Mouse (Mus musculus) midbrain, embryonic 11.5 days (tissue): ENCODE results near the gene Cttnbp2nl. TPM values are rescaled to one million over a fixed set of nuclear protein-coding genes. Genes with fewer than 3 reads are reported as not detected.
A peak's percentile ranks its signal among the peaks of the same experiment; 100 is the strongest.

Source experiments
- ATAC-seq: fragments of 200-750 bp; cut with Nextera tagmentation; 2 replicates; pipeline ENCODE4 v1.8.0; 2017; ENCODE audit warnings: moderate TSS enrichment, moderate library complexity; ENCODE audit not compliant: low FRiP score
- DNase-seq: peaks from one replicate; pipeline ENCODE4 v3.0.0; 2015; ENCODE audit warnings: low spot score; ENCODE audit errors: missing footprints
- H3K27ac ChIP-seq: fragments of 300-500 bp; sonication (generic); 2 replicates; pipeline ENCODE4 v1.5.1; 2014; ENCODE audit warnings: low read depth, low read length
- H3K27me3 ChIP-seq: fragments of 300-500 bp; sonication (generic); 2 replicates; pipeline ENCODE4 v1.6.1; 2014; ENCODE audit warnings: mild to moderate bottlenecking, low read length, moderate library complexity, mixed read lengths; ENCODE audit not compliant: control insufficient read depth, insufficient read depth
- H3K36me3 ChIP-seq: fragments of 300-500 bp; sonication (generic); 2 replicates; pipeline ENCODE4 v1.6.1; 2014; ENCODE audit warnings: mild to moderate bottlenecking, low read length, moderate library complexity, mixed read lengths; ENCODE audit not compliant: control insufficient read depth, insufficient read depth
- H3K4me1 ChIP-seq: fragments of 300-500 bp; sonication (generic); 2 replicates; pipeline ENCODE4 v1.6.1; 2014; ENCODE audit warnings: low read length; ENCODE audit not compliant: control insufficient read depth, insufficient read depth
- H3K4me2 ChIP-seq: fragments of 300-500 bp; sonication (generic); 2 replicates; pipeline ENCODE4 v1.6.1; 2014; ENCODE audit warnings: mild to moderate bottlenecking, moderate library complexity
- H3K4me3 ChIP-seq: fragments of 300-500 bp; sonication (generic); 2 replicates; pipeline ENCODE4 v1.5.1; 2014; ENCODE audit warnings: low read depth, low read length
- H3K9ac ChIP-seq: fragments of 300-500 bp; sonication (generic); 2 replicates; pipeline ENCODE4 v1.6.1; 2014; ENCODE audit warnings: low read length
- H3K9me3 ChIP-seq: fragments of 300-500 bp; sonication (generic); 2 replicates; pipeline ENCODE4 v1.6.1; 2016; ENCODE audit warnings: low read length; ENCODE audit not compliant: control insufficient read depth
- WGBS: fragments of 180-500 bp; shearing (Covaris S2); extraction: QIAGEN DNeasy Blood & Tissue Kit; methylation state at CpG from one replicate; pipeline ENCODE4 v1.1.7; 2014; 5-methylcytosine and 5-hydroxymethylcytosine counted together
- polyA plus RNA-seq: library from polyadenylated mRNA; unstranded; fragments of >200 nt; fragmentation: Nextera tagmentation; extraction: Ambion mirVana; gene quantifications from 2 replicates; pipeline ENCODE4 v1.2.1, GENCODE M21; 2014

Gene Cttnbp2nl
- polyA plus RNA-seq, 1 experiment from 2014 or later = 51.4 TPM

DNA sequence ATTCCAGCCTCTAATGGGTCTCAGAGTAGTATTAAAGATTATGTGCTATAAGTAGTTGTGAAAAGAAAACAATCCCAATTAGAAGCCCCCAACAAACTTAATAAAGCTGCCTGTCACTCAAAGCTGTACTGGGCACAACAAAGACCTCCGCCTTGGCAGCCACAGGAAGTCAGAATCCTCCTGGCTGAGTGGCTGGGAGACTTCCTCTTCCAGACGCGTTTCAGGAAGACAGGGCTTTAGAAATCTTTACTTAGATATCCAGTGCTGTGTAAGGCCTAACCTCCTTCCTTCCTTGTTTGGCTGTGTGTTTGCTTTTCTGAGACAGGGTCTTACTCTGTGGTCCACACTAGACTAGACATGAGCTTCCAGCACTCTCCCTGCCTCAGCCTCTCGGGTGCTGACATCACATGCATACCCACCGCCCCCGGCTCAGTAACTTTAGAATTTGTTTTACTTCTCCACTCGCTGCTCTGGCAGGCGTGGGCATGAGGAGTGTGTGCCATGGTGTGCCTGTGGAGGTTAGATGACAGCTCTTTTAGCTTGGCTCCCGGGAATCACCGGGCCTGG lies 16.6 kb downstream of the Cttnbp2nl start:
- Histone ChIP-seq H3K4me1 (no peaks in the 10 kb centered on the region), H3K4me2 (no peak overlapping the region), H3K9me3 (no peaks in the 10 kb centered on the region), H3K9ac (no peak overlapping the region), H3K27me3 (no peaks in the 10 kb centered on the region), H3K4me3 (no peak overlapping the region), H3K27ac (no peak overlapping the region), H3K36me3 (peaks cover 21% of the 10 kb centered on the region)
- no peak for ATAC-seq
- WGBS = 87% methylated on average over 10 of the region's 10 CpGs
- DNase-seq = no peak

- Histone ChIP-seq H3K4me2 (no peak overlapping the region), H3K9me3 (no peaks in the 10 kb centered on the region), H3K27me3 (no peaks in the 10 kb centered on the region), H3K4me1 (no peaks in the 10 kb centered on the region), H3K4me3 (no peak overlapping the region), H3K36me3 (peaks cover 6% of the 10 kb centered on the region; the same call in 1 of the 2 replicates), H3K9ac (no peak overlapping the region), H3K27ac (no peak overlapping the region)
- DNase-seq = no peak
- ATAC-seq = no peak
- 89% methylated on average over 10 of the region's 10 CpGs for WGBS
Measured at GRCm38 (mm10) chr3:105023371-105024005, 29.5 kb downstream of the Cttnbp2nl start.

DNA sequence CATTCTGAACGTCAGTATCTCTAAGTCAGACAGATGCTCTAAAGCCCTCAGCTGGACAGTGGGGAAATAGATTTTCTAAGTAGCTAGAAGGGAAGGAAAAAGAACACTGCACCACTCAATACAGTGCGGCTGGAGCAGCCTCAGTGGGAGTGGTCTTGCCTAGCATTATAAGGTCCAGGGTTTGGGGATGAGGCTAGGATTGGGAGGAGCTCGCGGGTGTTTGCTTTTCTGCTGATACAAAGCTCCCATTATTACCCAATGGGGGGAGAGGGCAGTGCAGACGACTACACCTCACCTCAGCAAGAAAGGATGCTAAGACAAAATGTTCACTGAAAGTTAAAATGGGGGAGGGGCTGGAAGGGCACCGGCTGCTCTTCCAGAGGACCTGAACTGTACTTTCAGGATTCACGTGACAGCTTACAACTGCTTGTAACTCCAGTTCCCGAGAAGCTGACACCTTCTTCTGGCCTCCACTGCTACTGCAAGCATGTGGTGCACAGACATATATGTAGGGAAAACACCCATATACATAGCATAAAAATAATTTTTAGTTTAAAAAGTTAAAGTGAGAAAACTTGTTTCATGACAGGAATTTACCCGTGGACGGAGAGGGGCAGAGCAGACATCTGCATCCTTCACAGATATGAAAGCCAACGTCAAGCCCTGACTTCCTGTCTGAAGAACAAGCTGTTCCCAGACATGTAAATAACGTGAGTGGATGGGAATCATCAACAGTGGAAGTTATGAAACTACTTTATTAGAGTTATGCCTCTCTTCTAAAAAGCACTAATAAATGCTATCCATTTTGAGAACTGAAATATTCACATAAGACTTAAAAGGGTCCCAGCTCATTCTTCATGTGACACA lies 32.9 kb downstream of the Cttnbp2nl start:
- WGBS = 66% methylated on average over 12 of the region's 12 CpGs
- no peaks in the 10 kb centered on the region for H3K4me1 ChIP-seq
- no peaks in the 10 kb centered on the region for H3K36me3 ChIP-seq
- H3K9ac ChIP-seq = no peak overlapping the region
- no peaks in the 10 kb centered on the region for H3K9me3 ChIP-seq
- ATAC-seq (peak; percentile 50; the same call in 1 of the 2 replicates), DNase-seq (no peak)
- H3K27ac ChIP-seq = no peak overlapping the region
- H3K27me3 ChIP-seq = no peaks in the 10 kb centered on the region
- H3K4me2 ChIP-seq = no peak overlapping the region
- no peak overlapping the region for H3K4me3 ChIP-seq

GRCm38 (mm10) chr3:105018783-105019105 lies 34.2 kb downstream of the Cttnbp2nl start:
- Histone ChIP-seq H3K4me3 (no peak overlapping the region), H3K9ac (no peak overlapping the region), H3K4me1 (no peaks in the 10 kb centered on the region), H3K27me3 (no peaks in the 10 kb centered on the region), H3K36me3 (no peaks in the 10 kb centered on the region), H3K9me3 (no peaks in the 10 kb centered on the region), H3K27ac (no peak overlapping the region), H3K4me2 (no peak overlapping the region)
- DNase-seq = no peak
- WGBS = 90% methylated on average over 6 of the region's 6 CpGs
- ATAC-seq = no peak

DNA sequence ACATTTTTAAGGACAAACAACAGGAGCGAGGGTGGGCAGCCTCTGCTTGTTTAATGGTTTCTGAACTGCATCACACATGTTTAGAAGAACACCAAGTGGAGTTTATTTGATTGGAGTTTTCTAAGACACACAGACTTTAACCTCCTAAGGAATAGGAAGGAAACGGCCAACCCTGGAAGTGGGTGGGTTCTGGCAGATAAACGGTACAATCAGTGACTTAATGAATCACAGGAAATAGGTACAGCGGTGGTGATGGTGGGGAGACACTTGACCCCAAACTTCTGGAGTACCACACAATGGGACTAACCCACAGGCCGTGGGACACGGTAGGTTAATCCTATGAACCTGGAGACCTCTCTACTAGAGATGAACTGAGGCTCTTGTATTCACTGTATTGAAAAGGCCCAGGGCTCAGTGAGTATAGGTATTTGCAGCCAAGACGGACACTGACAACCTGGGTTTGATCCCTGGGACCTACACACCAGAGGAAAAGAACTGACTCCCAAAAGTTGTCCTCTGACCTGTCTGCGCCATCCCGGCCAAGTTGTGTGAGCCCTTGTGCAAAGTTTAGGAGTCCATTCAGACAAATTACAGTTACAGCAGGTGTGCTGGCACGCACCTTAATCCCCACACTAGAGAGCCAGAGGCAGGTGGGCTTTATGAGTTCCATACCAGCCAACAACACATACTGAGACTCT lies 34.7 kb downstream of the Cttnbp2nl start:
- H3K36me3 ChIP-seq = no peaks in the 10 kb centered on the region
- DNase-seq = no peak
- H3K9me3 ChIP-seq = no peaks in the 10 kb centered on the region
- H3K27me3 ChIP-seq = no peaks in the 10 kb centered on the region
- H3K4me3 ChIP-seq = no peak overlapping the region
- no peak overlapping the region for H3K9ac ChIP-seq
- H3K4me1 ChIP-seq = no peaks in the 10 kb centered on the region
- H3K4me2 ChIP-seq = no peak overlapping the region
- 90% methylated on average over 10 of the region's 10 CpGs for WGBS
- ATAC-seq = no peak
- H3K27ac ChIP-seq = no peak overlapping the region

DNA sequence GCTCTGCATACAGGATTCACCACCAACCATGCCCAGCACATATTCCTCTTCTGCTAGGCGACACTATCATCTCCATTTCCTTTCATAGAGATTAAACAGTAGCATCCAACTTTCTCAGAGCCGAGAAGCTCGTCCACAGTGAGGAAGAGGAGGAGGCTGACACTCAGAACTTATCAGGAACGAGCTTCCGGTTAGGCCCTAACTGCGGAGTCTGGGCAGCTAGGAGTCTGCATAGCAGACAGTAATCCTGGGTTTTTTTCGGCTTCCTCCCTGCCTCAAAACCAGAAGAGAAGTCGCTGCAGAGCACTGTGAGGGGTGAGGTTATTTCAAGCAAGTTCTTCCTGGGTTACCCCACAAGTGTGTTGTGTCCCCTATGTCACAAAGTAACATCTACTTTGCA lies 35.6 kb downstream of the Cttnbp2nl start:
- Histone ChIP-seq H3K9ac (no peak overlapping the region), H3K4me2 (no peak overlapping the region), H3K27ac (no peak overlapping the region), H3K36me3 (no peaks in the 10 kb centered on the region; the same call in 1 of the 2 replicates), H3K4me3 (no peak overlapping the region), H3K27me3 (no peaks in the 10 kb centered on the region), H3K9me3 (no peaks in the 10 kb centered on the region), H3K4me1 (no peaks in the 10 kb centered on the region)
- DNase-seq = no peak
- WGBS = 93% methylated on average over 8 of the region's 8 CpGs
- ATAC-seq = no peak

DNA sequence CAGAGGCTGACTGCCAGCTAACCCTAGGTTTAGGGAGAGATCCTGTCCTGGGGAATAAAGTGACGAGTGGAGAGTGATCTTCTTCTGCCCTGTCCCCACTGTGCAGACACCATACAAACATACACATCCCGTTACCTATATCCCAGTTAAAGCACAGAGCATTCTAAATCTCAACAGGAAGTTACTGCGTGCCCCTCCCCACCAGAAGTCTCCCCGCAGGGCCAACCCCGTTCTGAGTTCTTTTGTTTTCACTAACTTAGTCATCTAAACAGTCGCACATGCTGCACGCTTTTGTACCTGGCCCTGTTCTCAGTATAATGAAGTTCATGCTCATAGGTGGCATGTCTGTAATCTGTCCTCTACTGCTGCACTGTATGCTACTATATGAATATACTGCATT lies 36.7 kb downstream of the Cttnbp2nl start:
- Histone ChIP-seq H3K36me3 (no peaks in the 10 kb centered on the region; the same call in 1 of the 2 replicates), H3K4me2 (no peak overlapping the region), H3K27ac (no peak overlapping the region), H3K4me1 (no peaks in the 10 kb centered on the region), H3K4me3 (no peak overlapping the region), H3K27me3 (no peaks in the 10 kb centered on the region), H3K9ac (no peak overlapping the region), H3K9me3 (no peaks in the 10 kb centered on the region)
- ATAC-seq = no peak
- WGBS = 86% methylated on average over 7 of the region's 7 CpGs
- DNase-seq = no peak

DNA sequence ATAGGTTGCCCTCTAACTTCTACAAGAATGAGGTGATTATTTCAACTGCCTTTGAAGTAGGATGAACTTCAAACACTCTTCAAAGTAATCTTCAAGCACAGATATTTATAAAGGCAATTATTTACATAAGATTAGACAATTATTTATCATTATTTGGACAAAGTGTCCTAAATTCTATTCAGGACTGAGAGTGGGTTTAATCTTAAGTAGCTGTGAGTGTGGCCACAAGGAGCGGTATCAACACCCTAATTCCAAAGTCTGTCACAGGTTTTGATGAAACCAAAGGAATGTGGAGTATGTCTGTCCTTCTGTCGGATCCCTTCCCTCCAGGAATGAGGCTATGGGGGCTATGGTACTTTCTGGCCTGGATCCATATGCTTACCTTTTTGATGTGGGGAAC lies 38.0 kb downstream of the Cttnbp2nl start:
- WGBS = 85% methylated on average over 2 of the region's 2 CpGs
- H3K36me3 ChIP-seq = peaks cover 6% of the 10 kb centered on the region; the same call in 1 of the 2 replicates
- H3K4me1 ChIP-seq = no peaks in the 10 kb centered on the region
- no peaks in the 10 kb centered on the region for H3K27me3 ChIP-seq
- no peak overlapping the region for H3K9ac ChIP-seq
- H3K4me2 ChIP-seq = no peak overlapping the region
- no peak overlapping the region for H3K4me3 ChIP-seq
- ATAC-seq (no peak), DNase-seq (no peak)
- H3K27ac ChIP-seq = no peak overlapping the region
- no peaks in the 10 kb centered on the region for H3K9me3 ChIP-seq
